Comparison of ENCODE assay signal across 35 mouse cellular contexts in genomic region chr7:122528646-122529045, GRCm38 (mm10).
"Had no signal": no experiment of that assay in that cellular context is flagged by ENCODE, and none has a peak within 500 bp of the region (broad histone marks: within the 10 kb centered on the region; RNA-seq: fewer than 3 reads in every experiment).

No protein-coding gene starts in this region.

- H3K4me1 ChIP-seq: heart, embryonic 15.5 days; hindbrain, embryonic 15.5 days; intestine, embryonic 15.5 days; kidney, embryonic 15.5 days had no signal

- DNase-seq: heart, postnatal 10 days; heart, postnatal 14 days; heart, postnatal 36 days; heart, postnatal 4 days; kidney, adult 11 months; kidney, adult 18-20 months; kidney, adult 2 months; kidney, adult 8-10 months; kidney, adult 9 months; kidney, postnatal 10 days; kidney, postnatal 14 days; kidney, postnatal 25 days; kidney, postnatal 36 days; kidney, postnatal 4 days; layer of hippocampus, adult 9-11 months; layer of hippocampus, postnatal 36 days had no signal

- H3K27me3 ChIP-seq: heart, embryonic 12.5 days; heart, embryonic 13.5 days; heart, embryonic 15.5 days; hindbrain, embryonic 12.5 days; hindbrain, embryonic 13.5 days; hindbrain, embryonic 15.5 days; intestine, embryonic 15.5 days; kidney, embryonic 15.5 days had no signal

- H3K27ac ChIP-seq: heart, embryonic 10.5 days; heart, embryonic 13.5 days; heart, embryonic 15.5 days; hindbrain, embryonic 10.5 days; hindbrain, embryonic 12.5 days; hindbrain, embryonic 13.5 days; hindbrain, embryonic 14.5 days; hindbrain, embryonic 15.5 days; hindbrain, postnatal 0 days; intestine, embryonic 15.5 days; kidney, embryonic 15.5 days; kidney, postnatal 0 days; layer of hippocampus, adult 2 months had no signal

- H3K9ac ChIP-seq: heart, embryonic 12.5 days; heart, embryonic 13.5 days; heart, embryonic 15.5 days; hindbrain, embryonic 12.5 days; hindbrain, embryonic 13.5 days; hindbrain, embryonic 14.5 days; hindbrain, embryonic 15.5 days; intestine, embryonic 15.5 days; kidney, embryonic 15.5 days had no signal

- H3K36me3 ChIP-seq: heart, embryonic 10.5 days; heart, embryonic 12.5 days; heart, embryonic 13.5 days; heart, embryonic 15.5 days; hindbrain, embryonic 10.5 days; hindbrain, embryonic 12.5 days; hindbrain, embryonic 15.5 days; intestine, embryonic 15.5 days; kidney, embryonic 15.5 days had no signal

- H3K4me3 ChIP-seq: heart, embryonic 10.5 days; heart, embryonic 12.5 days; heart, embryonic 13.5 days; heart, embryonic 15.5 days; hindbrain, embryonic 10.5 days; hindbrain, embryonic 12.5 days; hindbrain, embryonic 13.5 days; hindbrain, embryonic 15.5 days; intestine, embryonic 15.5 days; kidney, embryonic 15.5 days; layer of hippocampus, adult 2 months had no signal

- H3K9me3 ChIP-seq: heart, embryonic 10.5 days; heart, embryonic 12.5 days; heart, embryonic 13.5 days; heart, embryonic 15.5 days; hindbrain, embryonic 10.5 days; hindbrain, embryonic 12.5 days; hindbrain, embryonic 13.5 days; hindbrain, embryonic 15.5 days; intestine, embryonic 15.5 days; kidney, embryonic 15.5 days had no signal

- H3K4me2 ChIP-seq: heart, embryonic 11.5 days; heart, embryonic 12.5 days; heart, embryonic 13.5 days; heart, embryonic 15.5 days; hindbrain, embryonic 12.5 days; hindbrain, embryonic 13.5 days; hindbrain, embryonic 14.5 days; hindbrain, embryonic 15.5 days; intestine, embryonic 15.5 days; kidney, embryonic 15.5 days had no signal

- ATAC-seq: hindbrain, embryonic 16.5 days; hindbrain, postnatal 0 days; inflammation-experienced regulatory T-cells, adult 6 months; intestine, embryonic 15.5 days; intestine, embryonic 16.5 days; intestine, postnatal 0 days had no signal
